Mouse (Mus musculus) G1E (cell line): Measurements from ENCODE around the gene Vps36. TPM values are rescaled to one million over a fixed set of nuclear protein-coding genes. Genes with fewer than 3 reads are reported as not detected.

Source experiments
- ATAC-seq: 2 replicates; pipeline ENCODE4 v1.8.0; 2016; ENCODE audit warnings: mild to moderate bottlenecking; ENCODE audit not compliant: insufficient number of reproducible peaks, poor library complexity, low FRiP score, severe bottlenecking; ENCODE audit errors: extremely low read depth
- DNase-seq: peaks from one replicate; pipeline ENCODE4 v3.0.0; 2012; ENCODE audit warnings: low spot score
- H3K27me3 ChIP-seq: 2 replicates; pipeline ENCODE4 v1.6.1; 2012; ENCODE audit warnings: mild to moderate bottlenecking, low read length, inconsistent platforms; ENCODE audit not compliant: insufficient read depth
- H3K36me3 ChIP-seq: replicated peaks from 2 replicates; pipeline ENCODE3; 2012; ENCODE audit warnings: mild to moderate bottlenecking, inconsistent platforms
- H3K4me1 ChIP-seq: 2 replicates; pipeline ENCODE4 v1.6.1; 2012; ENCODE audit warnings: low read depth, low read length, inconsistent platforms, mixed read lengths; ENCODE audit not compliant: insufficient read depth
- H3K4me3 ChIP-seq: 2 replicates; pipeline ENCODE4 v1.5.1; 2012; ENCODE audit warnings: low read depth, mild to moderate bottlenecking, inconsistent platforms, low read length, moderate library complexity, mixed read lengths
- H3K9me3 ChIP-seq: replicated peaks from 2 replicates; pipeline ENCODE4 v1.6.1; 2012; ENCODE audit warnings: inconsistent platforms
- CTCF ChIP-seq: IDR thresholded peaks from 2 replicates; pipeline ENCODE4 v1.5.1; 2012; ENCODE audit warnings: low read depth, low read length, inconsistent platforms, mixed read lengths
- GATA1 ChIP-seq: IDR thresholded peaks from 2 replicates; pipeline ENCODE4 v1.6.1; 2012; ENCODE audit warnings: borderline replicate concordance, low read length, inconsistent platforms, mixed read lengths
- GATA2 ChIP-seq: IDR thresholded peaks from 2 replicates; pipeline ENCODE4 v1.6.1; 2012; ENCODE audit warnings: low read depth, low read length, inconsistent platforms, borderline replicate concordance
- POLR2AphosphoS5 ChIP-seq: IDR thresholded peaks from 2 replicates; pipeline ENCODE4 v1.6.1; 2012; ENCODE audit warnings: low read depth, low read length, inconsistent platforms; ENCODE audit not compliant: insufficient replicate concordance
- TAL1 ChIP-seq: conservative IDR thresholded peaks from 2 replicates; pipeline ENCODE4 v1.6.1; 2012; ENCODE audit warnings: low read depth, low read length, inconsistent platforms, mixed read lengths
- polyA plus RNA-seq: library from polyadenylated mRNA; stranded (reverse); fragments of >175 nt; gene quantifications from 2 replicates; pipeline ENCODE4 v1.2.3, GENCODE M21; 2012
- total RNA-seq, 2 experiments: library from RNA; stranded (forward) in 1 of 2; stranded (reverse) in 1 of 2; fragments of 200-1000 nt in 1 of 2; fragments of >200 nt in 1 of 2; fragmentation: Nextera tagmentation in 1 of 2; gene quantifications; 2 replicates each; pipeline ENCODE4 v1.2.3; 2014 to 2017

The Vps36 gene
- total and polyA plus RNA-seq, 3 experiments = 9.7 to 43.3 (median 41.1) TPM

GRCm38 (mm10) chr8:22150345-22150663 is 42.3 kb upstream of the Vps36 start:
- H3K4me3 ChIP-seq = no peak overlapping the region
- no peaks in the 10 kb centered on the region for H3K36me3 ChIP-seq
- H3K9me3 ChIP-seq = no peaks in the 10 kb centered on the region
- no peaks in the 10 kb centered on the region for H3K4me1 ChIP-seq
- TF ChIP-seq GATA1 = no peak
- no peak for TF ChIP-seq CTCF
- TF ChIP-seq POLR2AphosphoS5 = no peak
- TF ChIP-seq TAL1 = no peak
- no peak for DNase-seq
- no peak for ATAC-seq
- H3K27me3 ChIP-seq = no peaks in the 10 kb centered on the region

- Histone ChIP-seq H3K27me3 (no peaks in the 10 kb centered on the region), H3K36me3 (peaks cover 4% of the 10 kb centered on the region), H3K9me3 (no peaks in the 10 kb centered on the region), H3K4me1 (peaks cover 18% of the 10 kb centered on the region), H3K4me3 (no peak overlapping the region)
- no peak for ATAC-seq
- no peak for DNase-seq
- TF ChIP-seq TAL1 (no peak), POLR2AphosphoS5 (no peak), GATA2 (no peak), GATA1 (no peak), CTCF (no peak)
Observed at GRCm38 (mm10) chr8:22162206-22162605, 30.4 kb upstream of the Vps36 start.

GRCm38 (mm10) chr8:22164431-22164830 is 28.2 kb upstream of the Vps36 start:
- TF ChIP-seq CTCF = no peak
- no peak for TF ChIP-seq TAL1
- TF ChIP-seq POLR2AphosphoS5 = no peak
- no peak for TF ChIP-seq GATA2
- TF ChIP-seq GATA1 = no peak
- Histone ChIP-seq H3K4me3 (no peak overlapping the region), H3K4me1 (peaks cover 19% of the 10 kb centered on the region), H3K36me3 (peaks cover 22% of the 10 kb centered on the region), H3K9me3 (no peaks in the 10 kb centered on the region), H3K27me3 (no peaks in the 10 kb centered on the region)
- ATAC-seq = no peak
- DNase-seq = no peak

- Histone ChIP-seq H3K4me1 (peaks cover 19% of the 10 kb centered on the region), H3K27me3 (no peaks in the 10 kb centered on the region), H3K4me3 (peak overlapping the region; percentile 71), H3K36me3 (peaks cover 30% of the 10 kb centered on the region), H3K9me3 (no peaks in the 10 kb centered on the region)
- ATAC-seq (no peak), DNase-seq (no peak)
- TF ChIP-seq CTCF (no peak), POLR2AphosphoS5 (no peak), GATA2 (no peak), TAL1 (no peak)
Observed at GRCm38 (mm10) chr8:22165251-22166079, 27.1 kb upstream of the Vps36 start.

- ATAC-seq (peak; percentile 89), DNase-seq (peak; percentile 79)
- Histone ChIP-seq H3K36me3 (peaks cover 37% of the 10 kb centered on the region), H3K27me3 (no peaks in the 10 kb centered on the region), H3K4me3 (peak within 1 kb of the TSS; percentile 71), H3K4me1 (peaks cover 19% of the 10 kb centered on the region), H3K9me3 (no peaks in the 10 kb centered on the region)
- TF ChIP-seq POLR2AphosphoS5 = no peak
- TF ChIP-seq CTCF = no peak
- no peak for TF ChIP-seq TAL1
- no peak for TF ChIP-seq GATA2
- no peak for TF ChIP-seq GATA1
Observed at GRCm38 (mm10) chr8:22166080-22166603, 26.5 kb upstream of the Vps36 start, which contains the start of gene Nek3. Gene Nek3 (minus strand): TSS chr8:22166435.

GRCm38 (mm10) chr8:22169167-22169566 is 23.4 kb upstream of the Vps36 start:
- H3K27me3 ChIP-seq = no peaks in the 10 kb centered on the region
- ATAC-seq (no peak), DNase-seq (no peak)
- H3K9me3 ChIP-seq = no peaks in the 10 kb centered on the region
- peaks cover 19% of the 10 kb centered on the region for H3K4me1 ChIP-seq
- TF ChIP-seq TAL1 = no peak
- TF ChIP-seq POLR2AphosphoS5 = no peak
- TF ChIP-seq GATA2 = no peak
- TF ChIP-seq GATA1 = no peak
- no peak for TF ChIP-seq CTCF
- H3K4me3 ChIP-seq = no peak overlapping the region
- H3K36me3 ChIP-seq = peaks cover 50% of the 10 kb centered on the region
